13 mouse cellular contexts compared by ENCODE assay signal in genomic region chr4:121028146-121028545, GRCm38 (mm10). TPM values are rescaled to one million over a fixed set of nuclear protein-coding genes. Genes with fewer than 3 reads are reported as not detected.
"Had no signal": no experiment of that assay in that cellular context is flagged by ENCODE, and none has a peak within 500 bp of the region (broad histone marks: within the 10 kb centered on the region; RNA-seq: fewer than 3 reads in every experiment).

No protein-coding gene starts in this region.

- H3K4me1 ChIP-seq: limb, embryonic 12.5 days; limb, embryonic 15.5 days; midbrain, embryonic 12.5 days; midbrain, embryonic 15.5 days; neural tube, embryonic 12.5 days; neural tube, embryonic 15.5 days had no signal

- H3K27ac ChIP-seq: limb, embryonic 12.5 days; limb, embryonic 15.5 days; liver, embryonic 14.5 days; macrophage; midbrain, embryonic 12.5 days; midbrain, embryonic 15.5 days; neural tube, embryonic 12.5 days; neural tube, embryonic 15.5 days had no signal

- H3K27me3 ChIP-seq: limb, embryonic 12.5 days; limb, embryonic 15.5 days; midbrain, embryonic 15.5 days; neural tube, embryonic 12.5 days; neural tube, embryonic 15.5 days had no signal

- H3K36me3 ChIP-seq: limb, embryonic 12.5 days; limb, embryonic 15.5 days; midbrain, embryonic 12.5 days; midbrain, embryonic 15.5 days; neural tube, embryonic 12.5 days; neural tube, embryonic 15.5 days had no signal

- H3K9ac ChIP-seq: limb, embryonic 12.5 days; limb, embryonic 15.5 days; liver, embryonic 14.5 days; liver, postnatal 0 days; lung, embryonic 14.5 days; midbrain, embryonic 12.5 days; midbrain, embryonic 15.5 days; neural tube, embryonic 12.5 days; neural tube, embryonic 15.5 days had no signal

- DNase-seq: thymus, adult 18-20 months had no signal

- H3K4me3 ChIP-seq: limb, embryonic 12.5 days; limb, embryonic 15.5 days; midbrain, embryonic 12.5 days; midbrain, embryonic 15.5 days; neural tube, embryonic 12.5 days; neural tube, embryonic 15.5 days had no signal

- H3K9me3 ChIP-seq: limb, embryonic 12.5 days; limb, embryonic 15.5 days; midbrain, embryonic 12.5 days; midbrain, embryonic 15.5 days; neural tube, embryonic 12.5 days; neural tube, embryonic 15.5 days had no signal

- ATAC-seq: liver, postnatal 0 days; lung, postnatal 0 days; midbrain, embryonic 15.5 days had no signal

RNA-seq across cellular contexts. Expression of gene Col9a2, which starts 11.0 kb away (rescaled TPM):
- total RNA-seq: megakaryocyte, adult 5-6 weeks had no signal
